Mouse (Mus musculus) MEL (cell line): ENCODE measurements around the gene Igf2bp2.

Experiments
- BHLHE40 ChIP-seq: IDR thresholded peaks from 2 replicates; pipeline ENCODE4 v1.6.1; 2012; ENCODE audit warnings: low read depth, mild to moderate bottlenecking, inconsistent platforms, low read length, improper control_type of control experiment, borderline replicate concordance
- CTCF ChIP-seq, 3 experiments: IDR thresholded peaks in 2 of 3; conservative IDR thresholded peaks in 1 of 3; 2 replicates each; pipeline ENCODE4 v1.5.1; 2011 to 2012; ENCODE audit warnings: low read length in 3 of 3, low read depth in 2 of 3, mild to moderate bottlenecking in 2 of 3, improper control_type of control experiment in 1 of 3, inconsistent platforms in 1 of 3, mixed read lengths in 1 of 3, moderate library complexity in 1 of 3; ENCODE audit not compliant: control insufficient read depth in 1 of 3, insufficient read depth in 1 of 3, poor library complexity in 1 of 3, severe bottlenecking in 1 of 3
- EP300 ChIP-seq, 2 experiments: IDR thresholded peaks; 2 replicates each; pipeline ENCODE4 v1.6.1; 2011; ENCODE audit warnings: improper control_type of control experiment in 2 of 2, low read length in 2 of 2, low read depth in 1 of 2, mild to moderate bottlenecking in 1 of 2
- MEF2A ChIP-seq: IDR thresholded peaks from 2 replicates; pipeline ENCODE4 v1.6.1; 2014; ENCODE audit warnings: low read depth, mild to moderate bottlenecking, inconsistent platforms, low read length, improper control_type of control experiment; ENCODE audit not compliant: poor library complexity, insufficient replicate concordance, severe bottlenecking; ENCODE audit errors: extremely low read depth
- NELFE ChIP-seq: IDR thresholded peaks from 2 replicates; pipeline ENCODE4 v1.6.1; 2011; ENCODE audit warnings: low read depth, low read length, improper control_type of control experiment
- NRF1 ChIP-seq: IDR thresholded peaks from 2 replicates; pipeline ENCODE4 v1.6.1; 2014; ENCODE audit warnings: low read depth, mild to moderate bottlenecking, inconsistent platforms, low read length, improper control_type of control experiment, moderate library complexity; ENCODE audit not compliant: poor library complexity, insufficient read depth, severe bottlenecking
- TCF12 ChIP-seq: IDR thresholded peaks from 2 replicates; pipeline ENCODE4 v1.6.1; 2014; ENCODE audit warnings: low read depth, mild to moderate bottlenecking, inconsistent platforms, low read length, improper control_type of control experiment, moderate library complexity
- ZMIZ1 ChIP-seq: IDR thresholded peaks from 2 replicates; pipeline ENCODE4 v1.6.1; 2012; ENCODE audit warnings: low read depth, mild to moderate bottlenecking, inconsistent platforms, low read length, improper control_type of control experiment, moderate library complexity

DNA sequence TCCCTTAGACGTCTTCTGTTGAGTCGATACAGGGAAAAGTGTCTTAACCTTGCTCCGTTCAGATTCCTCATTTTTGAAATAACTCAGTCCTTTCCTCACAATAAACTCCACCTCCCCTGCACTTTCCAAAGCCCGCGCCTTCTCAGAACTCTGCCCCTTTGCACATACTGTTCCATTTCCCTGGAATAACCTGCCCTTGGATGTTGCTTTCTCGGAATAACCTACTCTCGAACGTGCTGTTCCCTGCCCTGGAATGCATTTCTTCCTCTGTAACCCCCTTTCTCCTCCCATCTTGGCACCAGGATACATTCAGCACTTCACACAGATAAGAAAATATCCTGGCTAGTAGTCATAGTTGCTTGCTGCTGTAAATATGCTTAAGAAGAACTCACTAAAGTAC, 5.6 kb upstream of the Igf2bp2 start:
- no peak for TF ChIP-seq NELFE
- TF ChIP-seq CTCF (IDR thresholded peaks at IDR 0.05 in 2 of 3, conservative IDR thresholded peaks at IDR 0.05 in 1 of 3; ENCODE audit: control insufficient read depth in 1 of 3, insufficient read depth in 1 of 3, low read depth in 2 of 3, low read length in 3 of 3, poor library complexity in 1 of 3, severe bottlenecking in 1 of 3): no peak
- no peak for TF ChIP-seq TCF12
- no peak for TF ChIP-seq ZMIZ1
- TF ChIP-seq MEF2A: no peak
- TF ChIP-seq BHLHE40: no peak
- no peak for TF ChIP-seq EP300 (IDR thresholded peaks at IDR 0.05; ENCODE audit: low read depth in 1 of 2, low read length in 2 of 2)
- TF ChIP-seq NRF1: no peak
